Mouse (Mus musculus): Measurements from ENCODE around the gene Fat1. TPM values are rescaled to one million over a fixed set of nuclear protein-coding genes. Genes with fewer than 3 reads are reported as not detected.

Fat1 gene
- polyA plus RNA-seq, 1 experiment = 24.4 TPM

GRCm38 (mm10) chr8:44978622-44979021, 43.4 kb downstream of the Fat1 start:
- H3K79me3 ChIP-seq (ENCODE audit: low read depth) = peaks cover 28% of the 10 kb centered on the region
- no peak for TF ChIP-seq MYOG (IDR thresholded peaks at IDR 0.05; ENCODE audit: control insufficient read depth, extremely low read depth, insufficient read length)
- TF ChIP-seq MAX (IDR thresholded peaks at IDR 0.05) = no peak
- TF ChIP-seq USF1 (IDR thresholded peaks at IDR 0.05; ENCODE audit: low read depth) = no peak
- no peak for TF ChIP-seq CEBPB (IDR thresholded peaks at IDR 0.05; ENCODE audit: low read depth)
- no peak for TF ChIP-seq MYOD1 (IDR thresholded peaks at IDR 0.05; ENCODE audit: control insufficient read depth, insufficient read length, low read depth)
- TF ChIP-seq CTCF (IDR thresholded peaks at IDR 0.05; ENCODE audit: control insufficient read depth, insufficient read depth, insufficient read length) = no peak
- TF ChIP-seq FOSL1 (IDR thresholded peaks at IDR 0.05; ENCODE audit: insufficient read depth, low read length, poor library complexity, severe bottlenecking) = no peak
- peaks cover 3% of the 10 kb centered on the region for H3K36me3 ChIP-seq (ENCODE audit: control insufficient read depth, insufficient read depth)
- H3K27me3 ChIP-seq (ENCODE audit: control insufficient read depth, insufficient read depth, insufficient read length) = no peaks in the 10 kb centered on the region
- peaks cover 60% of the 10 kb centered on the region for H3K79me2 ChIP-seq (ENCODE audit: control insufficient read depth, insufficient read depth)
- no peak overlapping the region for H3ac ChIP-seq (ENCODE audit: control insufficient read depth, insufficient read length, low read depth)
- H3K4me3 ChIP-seq (ENCODE audit: insufficient read depth, poor library complexity, severe bottlenecking) = no peak overlapping the region

- H3K4me3 ChIP-seq (ENCODE audit: insufficient read depth, poor library complexity, severe bottlenecking) = no peak overlapping the region
- peaks cover 29% of the 10 kb centered on the region for H3K79me3 ChIP-seq (ENCODE audit: low read depth)
- H3ac ChIP-seq (ENCODE audit: control insufficient read depth, insufficient read length, low read depth) = no peak overlapping the region
- H3K79me2 ChIP-seq (ENCODE audit: control insufficient read depth, insufficient read depth) = peaks cover 57% of the 10 kb centered on the region
- no peaks in the 10 kb centered on the region for H3K27me3 ChIP-seq (ENCODE audit: control insufficient read depth, insufficient read depth, insufficient read length)
- TF ChIP-seq MAX (IDR thresholded peaks at IDR 0.05) (no peak), CEBPB (IDR thresholded peaks at IDR 0.05; ENCODE audit: low read depth) (no peak), CTCF (IDR thresholded peaks at IDR 0.05; ENCODE audit: control insufficient read depth, insufficient read depth, insufficient read length) (no peak), FOSL1 (IDR thresholded peaks at IDR 0.05; ENCODE audit: insufficient read depth, low read length, poor library complexity, severe bottlenecking) (no peak), MYOG (IDR thresholded peaks at IDR 0.05; ENCODE audit: control insufficient read depth, extremely low read depth, insufficient read length) (no peak), MYOD1 (IDR thresholded peaks at IDR 0.05; ENCODE audit: control insufficient read depth, insufficient read length, low read depth) (no peak), USF1 (IDR thresholded peaks at IDR 0.05; ENCODE audit: low read depth) (no peak)
- H3K36me3 ChIP-seq (ENCODE audit: control insufficient read depth, insufficient read depth) = peaks cover 3% of the 10 kb centered on the region
Measured at GRCm38 (mm10) chr8:44979245-44979644, 44.0 kb downstream of the Fat1 start.

- peaks cover 3% of the 10 kb centered on the region for H3K36me3 ChIP-seq (ENCODE audit: control insufficient read depth, insufficient read depth)
- TF ChIP-seq MYOG (IDR thresholded peaks at IDR 0.05; ENCODE audit: control insufficient read depth, extremely low read depth, insufficient read length) = no peak
- TF ChIP-seq CTCF (IDR thresholded peaks at IDR 0.05; ENCODE audit: control insufficient read depth, insufficient read depth, insufficient read length) = no peak
- TF ChIP-seq MAX (IDR thresholded peaks at IDR 0.05) = no peak
- no peak for TF ChIP-seq FOSL1 (IDR thresholded peaks at IDR 0.05; ENCODE audit: insufficient read depth, low read length, poor library complexity, severe bottlenecking)
- TF ChIP-seq USF1 (IDR thresholded peaks at IDR 0.05; ENCODE audit: low read depth) = no peak
- no peak for TF ChIP-seq CEBPB (IDR thresholded peaks at IDR 0.05; ENCODE audit: low read depth)
- no peak for TF ChIP-seq MYOD1 (IDR thresholded peaks at IDR 0.05; ENCODE audit: control insufficient read depth, insufficient read length, low read depth)
- H3K79me3 ChIP-seq (ENCODE audit: low read depth) = peaks cover 25% of the 10 kb centered on the region
- peaks cover 58% of the 10 kb centered on the region for H3K79me2 ChIP-seq (ENCODE audit: control insufficient read depth, insufficient read depth)
- no peak overlapping the region for H3K4me3 ChIP-seq (ENCODE audit: insufficient read depth, poor library complexity, severe bottlenecking)
- no peaks in the 10 kb centered on the region for H3K27me3 ChIP-seq (ENCODE audit: control insufficient read depth, insufficient read depth, insufficient read length)
- no peak overlapping the region for H3ac ChIP-seq (ENCODE audit: control insufficient read depth, insufficient read length, low read depth)
Measured at GRCm38 (mm10) chr8:44980030-44980429, 44.8 kb downstream of the Fat1 start.

- no peak overlapping the region for H3K4me3 ChIP-seq (ENCODE audit: insufficient read depth, poor library complexity, severe bottlenecking)
- TF ChIP-seq CTCF (IDR thresholded peaks at IDR 0.05; ENCODE audit: control insufficient read depth, insufficient read depth, insufficient read length) = no peak
- TF ChIP-seq CEBPB (IDR thresholded peaks at IDR 0.05; ENCODE audit: low read depth) = no peak
- TF ChIP-seq FOSL1 (IDR thresholded peaks at IDR 0.05; ENCODE audit: insufficient read depth, low read length, poor library complexity, severe bottlenecking) = no peak
- peak; percentile 74 for TF ChIP-seq USF1 (IDR thresholded peaks at IDR 0.05; ENCODE audit: low read depth)
- no peak for TF ChIP-seq MYOD1 (IDR thresholded peaks at IDR 0.05; ENCODE audit: control insufficient read depth, insufficient read length, low read depth)
- TF ChIP-seq MAX (IDR thresholded peaks at IDR 0.05) = no peak
- no peak for TF ChIP-seq MYOG (IDR thresholded peaks at IDR 0.05; ENCODE audit: control insufficient read depth, extremely low read depth, insufficient read length)
- H3K36me3 ChIP-seq (ENCODE audit: control insufficient read depth, insufficient read depth) = peaks cover 23% of the 10 kb centered on the region
- H3K79me3 ChIP-seq (ENCODE audit: low read depth) = peaks cover 12% of the 10 kb centered on the region
- no peaks in the 10 kb centered on the region for H3K27me3 ChIP-seq (ENCODE audit: control insufficient read depth, insufficient read depth, insufficient read length)
- H3ac ChIP-seq (ENCODE audit: control insufficient read depth, insufficient read length, low read depth) = peak overlapping the region; percentile 3
- H3K79me2 ChIP-seq (ENCODE audit: control insufficient read depth, insufficient read depth) = peaks cover 26% of the 10 kb centered on the region
Measured at GRCm38 (mm10) chr8:44985326-44986288, 50.4 kb downstream of the Fat1 start.

GRCm38 (mm10) chr8:44991700-44992487, 56.6 kb downstream of the Fat1 start:
- peaks cover 31% of the 10 kb centered on the region for H3K36me3 ChIP-seq (ENCODE audit: control insufficient read depth, insufficient read depth)
- H3ac ChIP-seq (ENCODE audit: control insufficient read depth, insufficient read length, low read depth) = no peak overlapping the region
- no peaks in the 10 kb centered on the region for H3K27me3 ChIP-seq (ENCODE audit: control insufficient read depth, insufficient read depth, insufficient read length)
- H3K79me2 ChIP-seq (ENCODE audit: control insufficient read depth, insufficient read depth) = peaks cover 11% of the 10 kb centered on the region
- peaks cover 7% of the 10 kb centered on the region for H3K79me3 ChIP-seq (ENCODE audit: low read depth)
- no peak overlapping the region for H3K4me3 ChIP-seq (ENCODE audit: insufficient read depth, poor library complexity, severe bottlenecking)
- TF ChIP-seq USF1 (IDR thresholded peaks at IDR 0.05; ENCODE audit: low read depth) (no peak), CEBPB (IDR thresholded peaks at IDR 0.05; ENCODE audit: low read depth) (no peak), MAX (IDR thresholded peaks at IDR 0.05) (no peak), FOSL1 (IDR thresholded peaks at IDR 0.05; ENCODE audit: insufficient read depth, low read length, poor library complexity, severe bottlenecking) (no peak), CTCF (IDR thresholded peaks at IDR 0.05; ENCODE audit: control insufficient read depth, insufficient read depth, insufficient read length) (no peak), MYOD1 (IDR thresholded peaks at IDR 0.05; ENCODE audit: control insufficient read depth, insufficient read length, low read depth) (no peak), MYOG (IDR thresholded peaks at IDR 0.05; ENCODE audit: control insufficient read depth, extremely low read depth, insufficient read length) (no peak)

All from C2C12 (cell line).